ENCODE assay signal across 25 mouse cellular contexts in the genomic region with DNA sequence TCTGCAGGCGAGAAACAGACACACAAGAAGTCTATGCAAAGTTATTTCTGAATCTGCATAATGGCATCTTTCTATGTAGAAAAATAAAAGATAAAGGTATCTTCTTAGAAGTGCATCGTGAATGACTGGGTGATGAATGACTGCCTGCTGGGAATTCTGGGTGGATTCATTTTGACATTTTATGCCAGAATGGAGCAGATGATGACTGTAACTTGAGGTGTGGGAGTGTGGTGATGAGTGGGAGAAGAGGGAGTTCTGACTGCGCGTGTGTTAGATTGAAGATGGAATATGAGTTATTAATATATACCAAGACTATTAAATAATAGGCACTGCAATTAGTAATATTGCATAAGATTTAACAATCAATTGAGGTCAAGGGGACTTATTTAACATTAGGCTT.
DNase-seq lines count a peak whose midpoint lies in the region; ATAC-seq and TF ChIP-seq lines count a peak whose summit lies in the region.
"Had no signal": no experiment of that assay in that cellular context is flagged by ENCODE, and none has a peak within 500 bp of the region (broad histone marks: within the 10 kb centered on the region; RNA-seq: fewer than 3 reads in every experiment).

No protein-coding gene starts in this region.

- 84% methylated on average over 4 of the region's 4 CpGs for WGBS in forebrain, postnatal 0 days
- WGBS in forebrain, embryonic 11.5 days, result 93% methylated on average over 4 of the region's 4 CpGs

- no peaks in the 10 kb centered on the region for H3K36me3 ChIP-seq in forebrain, postnatal 0 days (ENCODE audit: insufficient read depth)
- no peaks in the 10 kb centered on the region for H3K36me3 ChIP-seq in forebrain, embryonic 11.5 days (ENCODE audit: control insufficient read depth, insufficient read depth, low read length)
- H3K36me3 ChIP-seq: embryonic facial prominence, embryonic 12.5 days; embryonic facial prominence, embryonic 15.5 days; forebrain, embryonic 12.5 days; forebrain, embryonic 15.5 days; heart, embryonic 12.5 days; heart, embryonic 15.5 days; hindbrain, embryonic 10.5 days; hindbrain, embryonic 13.5 days had no signal

- H3K4me3 ChIP-seq in forebrain, postnatal 0 days (ENCODE audit: low read depth, low read length), result no peak overlapping the region
- H3K4me3 ChIP-seq in forebrain, embryonic 11.5 days (ENCODE audit: low read depth, low read length), result no peak overlapping the region
- H3K4me3 ChIP-seq in layer of hippocampus, adult 2 months, result no peak overlapping the region
- H3K4me3 ChIP-seq: embryonic facial prominence, embryonic 12.5 days; embryonic facial prominence, embryonic 15.5 days; forebrain, embryonic 12.5 days; forebrain, embryonic 15.5 days; heart, embryonic 12.5 days; heart, embryonic 15.5 days; hindbrain, embryonic 10.5 days; hindbrain, embryonic 13.5 days had no signal

- no peak overlapping the region for H3K27ac ChIP-seq in forebrain, postnatal 0 days (ENCODE audit: low read depth, low read length)
- no peak overlapping the region for H3K27ac ChIP-seq in forebrain, embryonic 11.5 days (ENCODE audit: low read depth, low read length)
- no peak overlapping the region for H3K27ac ChIP-seq in layer of hippocampus, adult 2 months
- H3K27ac ChIP-seq: embryonic facial prominence, embryonic 12.5 days; embryonic facial prominence, embryonic 15.5 days; forebrain, embryonic 12.5 days; forebrain, embryonic 15.5 days; heart, embryonic 15.5 days; hindbrain, embryonic 10.5 days; hindbrain, embryonic 13.5 days had no signal

- TF ChIP-seq CTCF in forebrain, postnatal 0 days (IDR thresholded peaks at IDR 0.05; ENCODE audit: low read depth), result no peak
- no peak for TF ChIP-seq CTCF in layer of hippocampus, adult 2 months (conservative IDR thresholded peaks at IDR 0.05)

- H3K4me2 ChIP-seq in forebrain, postnatal 0 days (ENCODE audit: low read depth), result no peak overlapping the region
- no peak overlapping the region for H3K4me2 ChIP-seq in forebrain, embryonic 11.5 days (ENCODE audit: low read depth, low read length, severe bottlenecking)
- H3K4me2 ChIP-seq: embryonic facial prominence, embryonic 12.5 days; embryonic facial prominence, embryonic 15.5 days; forebrain, embryonic 12.5 days; forebrain, embryonic 15.5 days; heart, embryonic 12.5 days; heart, embryonic 15.5 days; hindbrain, embryonic 13.5 days had no signal

- H3K4me1 ChIP-seq in forebrain, postnatal 0 days (ENCODE audit: insufficient read depth), result no peaks in the 10 kb centered on the region
- no peaks in the 10 kb centered on the region for H3K4me1 ChIP-seq in forebrain, embryonic 11.5 days (replicated peaks; ENCODE audit: control insufficient read depth, insufficient read depth, low read length)
- H3K4me1 ChIP-seq: embryonic facial prominence, embryonic 12.5 days; embryonic facial prominence, embryonic 15.5 days; forebrain, embryonic 12.5 days; forebrain, embryonic 15.5 days; heart, embryonic 12.5 days; heart, embryonic 15.5 days; hindbrain, embryonic 10.5 days; hindbrain, embryonic 13.5 days had no signal

- H3K9ac ChIP-seq in forebrain, postnatal 0 days, result no peak overlapping the region
- no peak overlapping the region for H3K9ac ChIP-seq in forebrain, embryonic 11.5 days (ENCODE audit: low read length)
- H3K9ac ChIP-seq: embryonic facial prominence, embryonic 12.5 days; embryonic facial prominence, embryonic 15.5 days; forebrain, embryonic 12.5 days; forebrain, embryonic 15.5 days; heart, embryonic 12.5 days; heart, embryonic 15.5 days; hindbrain, embryonic 13.5 days had no signal

- no peaks in the 10 kb centered on the region for H3K27me3 ChIP-seq in forebrain, postnatal 0 days (ENCODE audit: insufficient read depth, low read length)
- H3K27me3 ChIP-seq in forebrain, embryonic 11.5 days (ENCODE audit: control insufficient read depth, insufficient read depth, low read length), result no peaks in the 10 kb centered on the region
- H3K27me3 ChIP-seq: embryonic facial prominence, embryonic 12.5 days; embryonic facial prominence, embryonic 15.5 days; forebrain, embryonic 12.5 days; forebrain, embryonic 15.5 days; heart, embryonic 12.5 days; heart, embryonic 15.5 days; hindbrain, embryonic 13.5 days had no signal

- no peaks in the 10 kb centered on the region for H3K9me3 ChIP-seq in forebrain, postnatal 0 days (ENCODE audit: low read length)
- no peaks in the 10 kb centered on the region for H3K9me3 ChIP-seq in forebrain, embryonic 11.5 days (ENCODE audit: control insufficient read depth, low read length)
- H3K9me3 ChIP-seq: embryonic facial prominence, embryonic 12.5 days; embryonic facial prominence, embryonic 15.5 days; forebrain, embryonic 12.5 days; forebrain, embryonic 15.5 days; heart, embryonic 12.5 days; heart, embryonic 15.5 days; hindbrain, embryonic 10.5 days; hindbrain, embryonic 13.5 days had no signal

- ATAC-seq in forebrain, postnatal 0 days, result no peak
- ATAC-seq in forebrain, embryonic 11.5 days (replicated peaks; ENCODE audit: low FRiP score), result no peak
- ATAC-seq: activated CD4-positive, CD25-positive, alpha-beta regulatory T cell, adult 4 months; forebrain, embryonic 15.5 days; hindbrain, embryonic 16.5 days had no signal

- DNase-seq in forebrain, postnatal 0 days, result peak; percentile 7
- DNase-seq in forebrain, embryonic 11.5 days (ENCODE audit: low spot score), result no peak
- DNase-seq in layer of hippocampus, adult 2 months (ENCODE audit: low spot score in 2 of 2), result peak; percentile 22 to 44
- no peak for DNase-seq in layer of hippocampus, postnatal 25 days (ENCODE audit: extremely low spot score in 1 of 2, low spot score in 1 of 2)
- DNase-seq in right cerebral cortex, adult 18-20 months, result peak; percentile 29
- no peak for DNase-seq in right cerebral cortex, postnatal 25 days
- DNase-seq: adrenal gland, adult 8-10 months; adrenal gland, postnatal 25 days; cerebellum, adult 18-20 months; cerebellum, adult 9-10 months; cerebellum, postnatal 14 days; gastrocnemius, postnatal 25 days; heart, adult 18-20 months; heart, postnatal 10 days; heart, postnatal 36 days had no signal

Comparison
In these comparisons a context has a peak if more than half of its experiments do, and no peak if none do; other contexts are left out.
1. DNase-seq: peak in forebrain, postnatal 0 days (single experiment), layer of hippocampus, adult 2 months (2 of 2) and right cerebral cortex, adult 18-20 months (single experiment); none in forebrain, embryonic 11.5 days (single experiment), layer of hippocampus, postnatal 25 days (0 of 2) and right cerebral cortex, postnatal 25 days (single experiment).